Mouse (Mus musculus): Measurements from ENCODE around the gene Asb10. TPM values are rescaled to one million over a fixed set of nuclear protein-coding genes. Genes with fewer than 3 reads are reported as not detected.

Gene Asb10
- polyA plus RNA-seq (2012; rRNA removed; ENCODE audit: low replicate concordance): 1.3 and 24.4 TPM in 2 replicates

GRCm38 (mm10) chr5:24540387-24541143 is at the start of gene Asb10:
Gene Asb10 (minus strand): TSS chr5:24540978.

GRCm38 (mm10) chr5:24586547-24587199 is 45.9 kb upstream of the Asb10 start, which contains the start of gene Chpf2:
Gene Chpf2 (plus strand): TSS chr5:24586741.

GRCm38 (mm10) chr5:24577183-24577929 is 36.6 kb upstream of the Asb10 start, which contains the start of gene Abcf2:
Gene Abcf2 (minus strand): TSS chr5:24577467.

GRCm38 (mm10) chr5:24556709-24557108 is 15.9 kb upstream of the Asb10 start, which contains the start of gene 4931409K22Rik:
Gene 4931409K22Rik (minus strand): TSS chr5:24556809.

GRCm38 (mm10) chr5:24526889-24527230 is 13.9 kb downstream of the Asb10 start, which contains the start of gene Gbx1:
Gene Gbx1 (minus strand): TSS chr5:24527202.

Other genes starting within 250 kb of the Asb10 start
- 13.7 and 24.4 TPM in 2 replicates for gene Kcnh2, start 189.4 kb downstream of the Asb10 start, polyA plus RNA-seq (2012; rRNA removed; ENCODE audit: low replicate concordance)
- gene Nos3, start 176.2 kb downstream of the Asb10 start, polyA plus RNA-seq (2012; rRNA removed; ENCODE audit: low replicate concordance): 38.7 and 58.4 TPM in 2 replicates
- 7.8 and 12.0 TPM in 2 replicates for gene Atg9b, start 148.8 kb downstream of the Asb10 start, polyA plus RNA-seq (2012; rRNA removed; ENCODE audit: low replicate concordance)
- gene Abcb8, start 147.3 kb downstream of the Asb10 start, polyA plus RNA-seq (2012; rRNA removed; ENCODE audit: low replicate concordance): 97.8 and 104 TPM in 2 replicates
- gene Asic3, start 127.6 kb downstream of the Asb10 start, polyA plus RNA-seq (2012; rRNA removed; ENCODE audit: low replicate concordance): 0.95 and 1.1 TPM in 2 replicates
- 59.6 and 90.1 TPM in 2 replicates for gene Cdk5, start 117.4 kb downstream of the Asb10 start, polyA plus RNA-seq (2012; rRNA removed; ENCODE audit: low replicate concordance)
- gene Slc4a2, start 117.1 kb downstream of the Asb10 start, polyA plus RNA-seq (2012; rRNA removed; ENCODE audit: low replicate concordance): 62.3 and 66.7 TPM in 2 replicates
- 372 and 415 TPM in 2 replicates for gene Fastk, start 95.7 kb downstream of the Asb10 start, polyA plus RNA-seq (2012; rRNA removed; ENCODE audit: low replicate concordance)
- 57.8 and 87.6 TPM in 2 replicates for gene Tmub1, start 93.1 kb downstream of the Asb10 start, polyA plus RNA-seq (2012; rRNA removed; ENCODE audit: low replicate concordance)
- 70.6 and 92.1 TPM in 2 replicates for gene Agap3, start 88.8 kb downstream of the Asb10 start, polyA plus RNA-seq (2012; rRNA removed; ENCODE audit: low replicate concordance)
- 0.03 TPM in 1 of 2 replicates, not detected in the other for gene Gbx1, start 13.8 kb downstream of the Asb10 start, polyA plus RNA-seq (2012; rRNA removed; ENCODE audit: low replicate concordance)
- gene 4931409K22Rik, start 15.8 kb upstream of the Asb10 start, polyA plus RNA-seq (2012; rRNA removed; ENCODE audit: low replicate concordance): not detected in 2 replicates
- 53.6 and 75.4 TPM in 2 replicates for gene Abcf2, start 36.5 kb upstream of the Asb10 start, polyA plus RNA-seq (2012; rRNA removed; ENCODE audit: low replicate concordance)
- gene Chpf2, start 45.8 kb upstream of the Asb10 start, polyA plus RNA-seq (2012; rRNA removed; ENCODE audit: low replicate concordance): 47.7 and 76.0 TPM in 2 replicates
- gene Smarcd3, start 83.4 kb upstream of the Asb10 start, polyA plus RNA-seq (2012; rRNA removed; ENCODE audit: low replicate concordance): 20.4 and 39.0 TPM in 2 replicates
- gene Nub1, start 144.6 kb upstream of the Asb10 start, polyA plus RNA-seq (2012; rRNA removed; ENCODE audit: low replicate concordance): 52.8 and 55.2 TPM in 2 replicates
- gene Wdr86, start 189.7 kb upstream of the Asb10 start, polyA plus RNA-seq (2012; rRNA removed; ENCODE audit: low replicate concordance): 13.7 and 20.6 TPM in 2 replicates
- 0.83 and 3.9 TPM in 2 replicates for gene Crygn, start 217.0 kb upstream of the Asb10 start, polyA plus RNA-seq (2012; rRNA removed; ENCODE audit: low replicate concordance)

Data from mammary gland, adult 2 months (tissue).